Mouse (Mus musculus) heart, adult 2 months (tissue): ENCODE results near the gene Fscn3. TPM values are rescaled to one million over a fixed set of nuclear protein-coding genes. Genes with fewer than 3 reads are reported as not detected.

ENCODE experiments used
- DNase-seq, 2 experiments: peaks; one replicate each; pipeline ENCODE4 v3.0.0; 2021
- H3K27ac ChIP-seq: fragments of 200-600 bp; 2 replicates; pipeline ENCODE4 v1.8.1; 2022
- H3K27me3 ChIP-seq: fragments of 200-500 bp; 2 replicates; pipeline ENCODE4 v1.6.1; 2012; ENCODE audit warnings: mild to moderate bottlenecking, low read length, inconsistent platforms, mixed read lengths; ENCODE audit not compliant: control insufficient read depth, insufficient read depth
- H3K36me3 ChIP-seq: fragments of 200-500 bp; 2 replicates; pipeline ENCODE4 v1.6.1; 2012; ENCODE audit warnings: low read length, inconsistent platforms; ENCODE audit not compliant: control insufficient read depth, insufficient read depth
- H3K4me1 ChIP-seq: fragments of 200-500 bp; 2 replicates; pipeline ENCODE4 v1.6.1; 2011; ENCODE audit warnings: low read length; ENCODE audit not compliant: control insufficient read depth, insufficient read depth
- H3K4me3 ChIP-seq: fragments of 200-600 bp; 2 replicates; pipeline ENCODE4 v1.8.1; 2022
- H3K79me2 ChIP-seq: fragments of 200-500 bp; replicated peaks from 2 replicates; pipeline ENCODE4 v1.6.1; 2012; ENCODE audit warnings: mild to moderate bottlenecking, inconsistent platforms, low read length, moderate library complexity, mixed read lengths; ENCODE audit not compliant: control insufficient read depth, insufficient read depth
- H3K9ac ChIP-seq: fragments of 200-500 bp; 2 replicates; pipeline ENCODE4 v1.6.1; 2012; ENCODE audit warnings: low read depth, mild to moderate bottlenecking, control low read depth, inconsistent platforms, low read length, mixed read lengths
- CTCF ChIP-seq: fragments of 200-600 bp; IDR thresholded peaks from 2 replicates; pipeline ENCODE4 v1.8.1; 2022; ENCODE audit warnings: antibody characterized with exemption, mild to moderate bottlenecking, moderate library complexity
- EP300 ChIP-seq: fragments of 200-500 bp; IDR thresholded peaks from 2 replicates; pipeline ENCODE4 v1.6.1; 2011; ENCODE audit warnings: low read depth, low read length, control low read depth; ENCODE audit not compliant: insufficient read depth
- POLR2A ChIP-seq: fragments of 200-500 bp; IDR thresholded peaks from 2 replicates; pipeline ENCODE4 v1.6.1; 2011; ENCODE audit warnings: mild to moderate bottlenecking, low read depth, low read length, control low read depth; ENCODE audit not compliant: insufficient read depth
- WGBS: fragments of 180-500 bp; shearing (Covaris S2); methylation state at CpG from one replicate; pipeline ENCODE4 v1.1.7; 2018; 5-methylcytosine and 5-hydroxymethylcytosine counted together
- intact Hi-C: fragments of 180-260 bp; cut with DNase I; formaldehyde crosslinking; loops from one replicate; pipeline ENCODE4 v1.15.1; 2025
- long read RNA-seq: library from polyadenylated mRNA; stranded (forward); transcript quantifications from one replicate; pipeline ENCODE4 v2.0.0, GENCODE M21; 2021
- polyA plus RNA-seq: library from polyadenylated mRNA; depleted of rRNA; stranded (reverse); fragments of >200 nt; gene quantifications from 2 replicates; pipeline ENCODE4 v1.2.3, GENCODE M21; 2012; rRNA removed
- total RNA-seq, 2 experiments: library from RNA; stranded (reverse); gene quantifications; 2 replicates each; pipeline ENCODE4 v1.2.3; 2021

Fscn3 gene
- total RNA-seq = not detected
- 0.20 TPM in 1 of 2 replicates, not detected in the other for polyA plus RNA-seq
- long read RNA-seq = 0 reads

DNA sequence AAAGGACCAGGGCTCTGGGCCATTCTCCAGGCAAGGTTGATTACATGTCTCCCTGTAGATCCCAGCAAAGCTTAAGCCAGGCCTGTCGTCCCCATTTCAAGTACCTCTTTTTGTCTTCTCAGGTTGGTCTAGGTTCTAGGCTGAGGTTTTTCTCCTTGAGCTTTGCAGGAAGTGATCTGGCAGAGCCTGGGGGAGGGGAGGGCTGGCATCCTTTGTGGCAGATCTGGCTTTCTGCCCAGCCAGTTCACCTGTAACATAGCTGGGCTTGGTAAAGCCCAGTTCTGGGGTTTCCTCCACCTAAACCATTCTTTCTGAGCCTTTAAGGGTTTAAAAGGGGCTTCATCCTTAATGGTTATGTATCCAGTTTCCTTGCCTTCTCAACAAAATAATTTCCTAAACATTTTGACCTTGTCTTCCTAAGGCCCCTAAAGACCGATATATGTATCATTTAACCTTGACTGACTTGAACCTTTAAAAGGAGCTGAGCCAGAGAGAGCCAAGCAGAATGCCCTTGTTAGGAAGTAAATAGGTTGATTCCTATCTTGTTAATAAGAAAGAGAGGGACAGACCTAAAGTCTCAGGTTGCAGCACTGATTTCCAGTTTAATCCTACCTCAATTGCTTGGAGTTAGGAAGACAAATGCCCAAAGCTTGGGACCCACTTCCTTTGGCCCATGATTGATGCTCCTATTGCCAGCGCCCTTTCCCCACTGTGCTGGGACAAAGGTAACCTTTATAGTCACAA lies at the start of gene Fscn3:
TSS of gene Fscn3 (plus strand) at position 694 of the 744 bp plus-strand sequence.
- no peaks in the 10 kb centered on the region for H3K27me3 ChIP-seq
- peaks cover 2% of the 10 kb centered on the region; the same call in 1 of the 2 replicates for H3K79me2 ChIP-seq
- TF ChIP-seq CTCF (no peak), EP300 (no peak), POLR2A (no peak)
- no peak within 1 kb of the TSS for H3K9ac ChIP-seq
- H3K27ac ChIP-seq = no peak within 1 kb of the TSS
- no peak within 1 kb of the TSS for H3K4me3 ChIP-seq
- peaks cover 9% of the 10 kb centered on the region for H3K4me1 ChIP-seq
- no peaks in the 10 kb centered on the region for H3K36me3 ChIP-seq
- 74% methylated on average over 3 of the region's 3 CpGs for WGBS
- no peak for DNase-seq
- intact Hi-C loops = no loop called here

DNA sequence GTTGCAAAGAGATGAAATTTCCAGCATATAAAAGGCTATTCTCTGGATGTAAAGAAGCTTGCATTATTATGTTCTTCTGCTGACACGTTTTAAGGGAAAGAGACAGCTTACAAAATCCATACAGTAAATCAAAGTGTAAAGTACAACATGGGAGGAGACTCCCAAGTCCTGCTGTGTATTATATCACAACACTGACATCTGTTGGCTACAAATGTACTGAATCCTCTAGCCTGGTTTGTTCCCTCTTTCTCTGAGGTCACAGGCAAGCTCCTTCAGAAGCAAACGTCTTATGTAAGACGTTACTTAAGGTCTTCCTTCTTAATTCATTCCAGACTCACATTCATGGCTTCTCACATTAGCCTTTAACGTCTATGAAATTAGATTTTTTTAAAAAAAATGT lies 45.6 kb upstream of the Fscn3 start:
- 51% methylated on average over 4 of the region's 4 CpGs for WGBS
- Histone ChIP-seq H3K79me2 (no peaks in the 10 kb centered on the region), H3K4me1 (no peaks in the 10 kb centered on the region), H3K4me3 (no peak overlapping the region), H3K36me3 (no peaks in the 10 kb centered on the region), H3K9ac (no peak overlapping the region), H3K27ac (no peak overlapping the region), H3K27me3 (no peaks in the 10 kb centered on the region)
- intact Hi-C loops = no loop called here
- no peak for TF ChIP-seq CTCF
- TF ChIP-seq POLR2A = no peak
- TF ChIP-seq EP300 = no peak
- DNase-seq = no peak

DNA sequence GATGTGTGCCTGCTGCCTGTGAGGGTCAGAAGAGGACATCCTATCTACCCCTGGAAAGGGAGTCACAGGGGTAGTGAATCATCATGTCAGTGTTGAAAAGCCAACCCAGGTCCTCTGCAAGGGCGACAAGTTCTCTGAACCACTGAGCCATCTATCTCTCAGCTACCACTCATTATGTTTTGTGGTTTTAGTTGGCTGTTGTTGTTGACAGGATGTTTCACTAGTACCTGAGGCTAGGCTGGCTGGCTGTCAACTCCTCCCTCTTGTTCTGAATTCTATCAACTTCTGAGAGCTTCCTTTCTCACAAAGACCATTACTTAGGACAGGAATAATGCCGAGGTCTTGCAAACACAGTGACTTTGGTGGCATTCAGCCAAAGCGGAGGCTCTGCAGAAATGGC lies 42.4 kb upstream of the Fscn3 start:
- intact Hi-C loops = no loop called here

DNA sequence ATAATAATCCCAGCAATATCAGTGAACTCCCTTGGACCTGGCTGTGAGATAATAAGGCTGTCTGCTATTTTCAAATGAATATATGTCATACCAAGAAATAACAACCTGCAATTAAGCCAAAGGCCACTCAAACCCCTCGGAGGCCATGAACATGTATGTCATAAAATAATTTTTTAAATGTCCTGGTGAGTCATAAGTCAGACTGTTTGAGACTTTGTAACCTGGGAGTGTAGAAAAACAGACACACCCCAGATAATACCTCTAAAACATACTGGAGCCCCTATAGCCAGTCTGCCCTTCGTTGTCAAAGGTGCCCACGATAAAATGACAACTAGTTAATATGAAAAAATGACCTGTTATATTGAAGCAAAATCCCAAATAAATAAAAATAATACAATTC lies 38.6 kb upstream of the Fscn3 start:
- H3K36me3 ChIP-seq = no peaks in the 10 kb centered on the region
- no peaks in the 10 kb centered on the region for H3K79me2 ChIP-seq
- H3K4me3 ChIP-seq = no peak overlapping the region
- H3K9ac ChIP-seq = no peak overlapping the region
- intact Hi-C loops = no loop called here
- H3K27me3 ChIP-seq = no peaks in the 10 kb centered on the region
- DNase-seq = no peak
- WGBS = 76% methylated on average over 3 of the region's 3 CpGs
- no peaks in the 10 kb centered on the region for H3K4me1 ChIP-seq
- H3K27ac ChIP-seq = no peak overlapping the region
- no peak for TF ChIP-seq POLR2A
- no peak for TF ChIP-seq EP300
- TF ChIP-seq CTCF = no peak

More for the DNA sequence above, 42.4 kb upstream of the Fscn3 start:
- TF ChIP-seq POLR2A (no peak), EP300 (no peak), CTCF (no peak)
- DNase-seq = no peak
- Histone ChIP-seq H3K27ac (no peak overlapping the region), H3K36me3 (no peaks in the 10 kb centered on the region), H3K9ac (no peak overlapping the region), H3K27me3 (no peaks in the 10 kb centered on the region), H3K79me2 (no peaks in the 10 kb centered on the region), H3K4me1 (no peaks in the 10 kb centered on the region), H3K4me3 (no peak overlapping the region)
- WGBS = 61% methylated on average over 3 of the region's 3 CpGs

DNA sequence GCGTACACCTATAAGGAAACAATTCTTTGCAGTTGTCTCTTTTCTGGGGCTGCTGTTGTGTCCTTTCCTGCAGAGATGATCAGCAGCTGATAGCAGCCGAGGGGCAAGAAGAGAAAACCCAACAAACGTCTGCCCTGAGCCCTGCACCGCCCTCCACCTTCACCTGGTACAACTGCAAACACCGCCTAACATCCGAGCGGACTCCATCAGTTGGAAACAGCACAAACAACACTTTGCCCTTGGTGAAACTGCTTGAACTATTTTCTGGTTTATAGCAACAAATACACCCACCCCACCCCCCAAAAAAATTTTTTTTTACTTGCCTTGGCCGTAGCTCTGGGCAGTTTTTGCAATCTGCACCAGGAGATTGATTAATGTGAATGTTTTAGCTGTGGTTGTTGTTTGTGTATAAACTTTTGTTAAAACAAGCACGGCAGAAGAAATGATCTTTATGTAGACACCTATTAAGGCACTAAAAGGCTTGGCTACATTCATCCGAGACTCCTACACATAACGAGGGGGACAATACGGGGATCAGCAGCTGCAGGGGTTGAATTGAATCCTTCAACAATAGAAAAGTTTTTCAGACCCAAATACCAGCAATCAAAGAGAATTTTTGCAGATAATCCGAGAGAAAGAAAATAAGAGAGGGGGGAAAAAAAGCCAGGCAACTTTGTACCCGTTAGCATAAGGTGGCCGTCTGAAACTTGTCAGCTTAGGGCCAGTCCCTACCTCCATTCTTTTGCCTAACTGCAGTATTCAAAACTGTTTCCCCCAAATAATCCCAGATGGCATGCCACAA lies 31.3 kb upstream of the Fscn3 start:
- no peaks in the 10 kb centered on the region for H3K36me3 ChIP-seq
- TF ChIP-seq EP300 = no peak
- TF ChIP-seq CTCF = no peak
- no peak for TF ChIP-seq POLR2A
- no peak overlapping the region for H3K4me3 ChIP-seq
- intact Hi-C loops = no loop called here
- no peak overlapping the region for H3K27ac ChIP-seq
- H3K9ac ChIP-seq = no peak overlapping the region
- H3K79me2 ChIP-seq = no peaks in the 10 kb centered on the region
- H3K4me1 ChIP-seq = no peaks in the 10 kb centered on the region
- H3K27me3 ChIP-seq = peaks cover 3% of the 10 kb centered on the region; the same call in 1 of the 2 replicates
- DNase-seq = no peak
- 66% methylated on average over 15 of the region's 15 CpGs for WGBS
